Mouse (Mus musculus): ENCODE data around the gene Olfr689. TPM values are rescaled to one million over a fixed set of nuclear protein-coding genes. Genes with fewer than 3 reads are reported as not detected.
A peak's percentile ranks its signal among the peaks of the same experiment; 100 is the strongest.
"Not testable (repeated sequence)": the region's sequence is repeated elsewhere in the genome, so short reads cannot be mapped to it uniquely, and the experiment has no call there.

Gene Olfr689
- not detected in 2 replicates for polyA plus RNA-seq (2016; fragmentation: Nextera tagmentation; extraction: Ambion mirVana)

- no peak within 1 kb of the TSS for H3K4me2 ChIP-seq (replicated peaks)
- H3K4me3 ChIP-seq: no peak within 1 kb of the TSS
- no peak within 1 kb of the TSS for H3K9ac ChIP-seq
- no peaks in the 10 kb centered on the region for H3K27me3 ChIP-seq
- ATAC-seq (ENCODE audit: low FRiP score): no peak
- H3K9me3 ChIP-seq (replicated peaks): no peaks in the 10 kb centered on the region
- no peak within 1 kb of the TSS for H3K27ac ChIP-seq
- 83% methylated on average over 1 of the region's 1 CpGs for WGBS
- H3K4me1 ChIP-seq: no peaks in the 10 kb centered on the region
- H3K36me3 ChIP-seq: no peaks in the 10 kb centered on the region
Observed at GRCm38 (mm10) chr7:105310865-105311264, at the start of gene Olfr689. Gene Olfr689 (plus strand): TSS chr7:105311165.

- no peaks in the 10 kb centered on the region for H3K27me3 ChIP-seq
- H3K4me2 ChIP-seq (replicated peaks): no peak overlapping the region
- no peaks in the 10 kb centered on the region for H3K4me1 ChIP-seq
- ATAC-seq (ENCODE audit: low FRiP score): no peak
- WGBS: 72% methylated on average over 7 of the region's 7 CpGs
- H3K27ac ChIP-seq: no peak overlapping the region
- H3K9me3 ChIP-seq (replicated peaks): no peaks in the 10 kb centered on the region
- H3K9ac ChIP-seq: no peak overlapping the region
- no peaks in the 10 kb centered on the region for H3K36me3 ChIP-seq
- H3K4me3 ChIP-seq: no peak overlapping the region
Observed at GRCm38 (mm10) chr7:105272426-105272825, 38.5 kb upstream of the Olfr689 start.

GRCm38 (mm10) chr7:105287795-105288194 lies 23.2 kb upstream of the Olfr689 start, which contains the start of gene Olfr688:
Gene Olfr688 (plus strand): TSS chr7:105288095.
- H3K36me3 ChIP-seq: no peaks in the 10 kb centered on the region
- H3K4me1 ChIP-seq: no peaks in the 10 kb centered on the region
- H3K27ac ChIP-seq: no peak within 1 kb of the TSS
- H3K9me3 ChIP-seq (replicated peaks): no peaks in the 10 kb centered on the region
- WGBS: 78% methylated on average over 6 of the region's 6 CpGs
- ATAC-seq (ENCODE audit: low FRiP score): no peak
- H3K4me2 ChIP-seq (replicated peaks): no peak within 1 kb of the TSS
- H3K9ac ChIP-seq: no peak within 1 kb of the TSS
- H3K27me3 ChIP-seq: no peaks in the 10 kb centered on the region
- no peak within 1 kb of the TSS for H3K4me3 ChIP-seq

GRCm38 (mm10) chr7:105290051-105290450 lies 20.9 kb upstream of the Olfr689 start:
- no peak for ATAC-seq (ENCODE audit: low FRiP score)
- H3K9me3 ChIP-seq (replicated peaks): no peaks in the 10 kb centered on the region
- no peak overlapping the region for H3K9ac ChIP-seq
- no peak overlapping the region for H3K27ac ChIP-seq
- H3K4me1 ChIP-seq: no peaks in the 10 kb centered on the region
- no peaks in the 10 kb centered on the region for H3K36me3 ChIP-seq
- no peak overlapping the region for H3K4me3 ChIP-seq
- H3K27me3 ChIP-seq: no peaks in the 10 kb centered on the region
- H3K4me2 ChIP-seq (replicated peaks): no peak overlapping the region

- ATAC-seq (ENCODE audit: low FRiP score): no peak
- H3K4me2 ChIP-seq (replicated peaks): no peak overlapping the region
- H3K36me3 ChIP-seq: no peaks in the 10 kb centered on the region
- no peaks in the 10 kb centered on the region for H3K9me3 ChIP-seq (replicated peaks)
- no peak overlapping the region for H3K27ac ChIP-seq
- WGBS: 74% methylated on average over 2 of the region's 2 CpGs
- H3K4me3 ChIP-seq: no peak overlapping the region
- H3K4me1 ChIP-seq: no peaks in the 10 kb centered on the region
- no peaks in the 10 kb centered on the region for H3K27me3 ChIP-seq
- H3K9ac ChIP-seq: no peak overlapping the region
Observed at GRCm38 (mm10) chr7:105325302-105325701, 14.3 kb downstream of the Olfr689 start.

GRCm38 (mm10) chr7:105334004-105334403 lies 23.0 kb downstream of the Olfr689 start, which contains the start of gene Olfr690:
Gene Olfr690 (minus strand): TSS chr7:105334104.
- Histone ChIP-seq H3K36me3 (no peaks in the 10 kb centered on the region), H3K4me2 (replicated peaks) (no peak within 1 kb of the TSS), H3K27ac (no peak within 1 kb of the TSS), H3K9me3 (replicated peaks) (no peaks in the 10 kb centered on the region), H3K27me3 (no peaks in the 10 kb centered on the region), H3K9ac (no peak within 1 kb of the TSS), H3K4me3 (no peak within 1 kb of the TSS), H3K4me1 (no peaks in the 10 kb centered on the region)
- 84% methylated on average over 1 of the region's 1 CpGs for WGBS
- no peak for ATAC-seq (ENCODE audit: low FRiP score)

- no peak within 1 kb of the TSS for H3K9ac ChIP-seq
- no peak within 1 kb of the TSS for H3K4me2 ChIP-seq (replicated peaks)
- no peaks in the 10 kb centered on the region for H3K4me1 ChIP-seq
- H3K9me3 ChIP-seq (replicated peaks): no peaks in the 10 kb centered on the region
- no peak within 1 kb of the TSS for H3K4me3 ChIP-seq
- no peaks in the 10 kb centered on the region for H3K36me3 ChIP-seq
- WGBS: 55% methylated on average over 1 of the region's 1 CpGs
- no peaks in the 10 kb centered on the region for H3K27me3 ChIP-seq
- no peak for ATAC-seq (ENCODE audit: low FRiP score)
- no peak within 1 kb of the TSS for H3K27ac ChIP-seq
Observed at GRCm38 (mm10) chr7:105342170-105342569, 31.2 kb downstream of the Olfr689 start, which contains the start of gene Olfr691. Gene Olfr691 (minus strand): TSS chr7:105342270.

GRCm38 (mm10) chr7:105342752-105343151 lies 31.8 kb downstream of the Olfr689 start:
- 85% methylated on average over 2 of the region's 2 CpGs for WGBS
- Histone ChIP-seq H3K27ac (no peak overlapping the region), H3K27me3 (no peaks in the 10 kb centered on the region), H3K4me2 (replicated peaks) (no peak overlapping the region), H3K9ac (no peak overlapping the region), H3K9me3 (replicated peaks) (no peaks in the 10 kb centered on the region), H3K4me3 (no peak overlapping the region), H3K36me3 (no peaks in the 10 kb centered on the region), H3K4me1 (no peaks in the 10 kb centered on the region)
- ATAC-seq (ENCODE audit: low FRiP score): no peak

GRCm38 (mm10) chr7:105356064-105356463 lies 45.1 kb downstream of the Olfr689 start:
- ATAC-seq (ENCODE audit: low FRiP score): peak; percentile 83
- WGBS: no CpG with 5 or more reads among the region's 5 CpGs
- H3K36me3 ChIP-seq; H3K9me3 ChIP-seq (replicated peaks); H3K27ac ChIP-seq; H3K4me1 ChIP-seq; H3K4me3 ChIP-seq; H3K9ac ChIP-seq; H3K27me3 ChIP-seq; H3K4me2 ChIP-seq (replicated peaks): not testable (repeated sequence)

- H3K36me3 ChIP-seq; H3K9ac ChIP-seq; H3K4me3 ChIP-seq; H3K4me1 ChIP-seq; H3K9me3 ChIP-seq (replicated peaks); H3K4me2 ChIP-seq (replicated peaks); H3K27me3 ChIP-seq; H3K27ac ChIP-seq: not testable (repeated sequence)
- ATAC-seq (ENCODE audit: low FRiP score): peak; percentile 98
- 94% methylated on average over 1 of the region's 2 CpGs for WGBS
Observed at GRCm38 (mm10) chr7:105356487-105356886, 45.5 kb downstream of the Olfr689 start.

GRCm38 (mm10) chr7:105361713-105362112 lies 50.7 kb downstream of the Olfr689 start:
- no peak for ATAC-seq (ENCODE audit: low FRiP score)
- H3K4me1 ChIP-seq: no peaks in the 10 kb centered on the region
- WGBS: 82% methylated on average over 2 of the region's 2 CpGs

GRCm38 (mm10) chr7:105367268-105367667 lies 56.3 kb downstream of the Olfr689 start:
- H3K9ac ChIP-seq: no peak overlapping the region
- H3K4me2 ChIP-seq (replicated peaks): no peak overlapping the region
- WGBS: 81% methylated on average over 5 of the region's 5 CpGs
- no peak overlapping the region for H3K27ac ChIP-seq
- H3K27me3 ChIP-seq: no peaks in the 10 kb centered on the region
- 0 out of 2 replicates have a peak, but pooled peaks cover 6% of the 10 kb centered on the region for H3K36me3 ChIP-seq
- no peak for ATAC-seq (ENCODE audit: low FRiP score)
- no peaks in the 10 kb centered on the region for H3K4me1 ChIP-seq
- H3K9me3 ChIP-seq (replicated peaks): no peaks in the 10 kb centered on the region
- H3K4me3 ChIP-seq: no peak overlapping the region

More at GRCm38 (mm10) chr7:105361713-105362112, 50.7 kb downstream of the Olfr689 start:
- H3K27ac ChIP-seq: no peak overlapping the region
- H3K27me3 ChIP-seq: no peaks in the 10 kb centered on the region
- no peak overlapping the region for H3K9ac ChIP-seq
- no peak overlapping the region for H3K4me2 ChIP-seq (replicated peaks)
- no peaks in the 10 kb centered on the region for H3K36me3 ChIP-seq
- no peak overlapping the region for H3K4me3 ChIP-seq
- H3K9me3 ChIP-seq (replicated peaks): no peaks in the 10 kb centered on the region

- no peak within 1 kb of the TSS for H3K4me2 ChIP-seq (replicated peaks)
- ATAC-seq (ENCODE audit: low FRiP score): no peak
- 92% methylated on average over 1 of the region's 1 CpGs for WGBS
Observed at GRCm38 (mm10) chr7:105367930-105368329, 57.0 kb downstream of the Olfr689 start, which contains the start of gene Olfr692. Gene Olfr692 (plus strand): TSS chr7:105368230.

More at GRCm38 (mm10) chr7:105367930-105368329, 57.0 kb downstream of the Olfr689 start, which contains the start of gene Olfr692:
- Histone ChIP-seq H3K27ac (no peak within 1 kb of the TSS), H3K4me1 (no peaks in the 10 kb centered on the region), H3K9ac (no peak within 1 kb of the TSS), H3K27me3 (no peaks in the 10 kb centered on the region), H3K9me3 (replicated peaks) (no peaks in the 10 kb centered on the region), H3K4me3 (no peak within 1 kb of the TSS), H3K36me3 (0 out of 2 replicates have a peak, but pooled peaks cover 6% of the 10 kb centered on the region)
